Mouse (Mus musculus): Measurements from ENCODE around the gene Mmab. TPM values are rescaled to one million over a fixed set of nuclear protein-coding genes. Genes with fewer than 3 reads are reported as not detected.

Mmab gene
- polyA plus RNA-seq (2015; fragmentation: Nextera tagmentation; extraction: Ambion mirVana), result 31.5 and 33.7 TPM in 2 replicates

DNA sequence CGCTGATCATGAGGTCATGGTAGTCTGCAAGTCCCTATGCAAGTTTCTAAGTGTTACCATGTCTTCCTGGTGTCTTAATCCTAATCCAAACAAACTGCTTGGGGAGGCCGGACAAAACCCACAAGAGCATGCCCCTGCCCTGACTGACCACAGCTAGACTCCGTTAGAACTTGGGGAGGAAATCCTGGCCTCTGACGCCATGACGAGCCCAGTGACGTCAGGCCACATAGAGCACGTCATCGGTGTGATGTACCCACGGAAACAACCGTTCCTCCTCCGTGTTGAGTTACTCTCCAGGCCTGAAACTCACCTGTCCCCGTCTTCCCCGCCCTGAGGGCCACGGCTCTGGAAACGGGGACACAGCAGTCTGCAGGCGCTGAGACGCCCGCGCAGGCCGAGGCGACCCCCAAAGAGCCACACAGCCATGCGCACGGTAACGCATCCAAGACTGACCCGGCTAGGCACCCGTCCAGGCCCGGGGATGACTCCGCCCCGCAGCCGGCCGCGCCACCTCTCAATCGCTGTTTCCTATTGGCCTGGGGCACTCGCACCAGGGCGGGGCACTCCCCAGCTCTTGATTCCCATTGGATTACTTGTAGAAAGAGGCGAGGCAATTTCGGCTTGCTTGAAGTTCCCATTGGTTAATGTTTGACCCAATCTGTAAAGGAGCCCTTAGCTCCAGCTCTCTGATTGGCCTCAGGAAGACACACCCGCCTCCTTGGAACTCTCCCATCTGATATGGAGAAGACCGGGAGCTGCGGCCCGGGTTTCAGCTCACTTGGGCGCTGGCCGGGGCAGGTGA is at the start of gene Mmab, which contains the start of gene Mvk:
Mmab (minus strand) TSS at position 495 of the 802 bp plus-strand sequence.
Mvk (plus strand) TSS at position 704 of the 802 bp plus-strand sequence.
- H3K9ac ChIP-seq, result peak within 1 kb of the TSS; percentile 80
- ATAC-seq, result peak; percentile 99
- H3K9me3 ChIP-seq, result no peaks in the 10 kb centered on the region
- 0 out of 2 replicates have a peak, but pooled peaks cover 16% of the 10 kb centered on the region for H3K36me3 ChIP-seq
- H3K27ac ChIP-seq, result peak within 1 kb of the TSS; percentile 72
- H3K4me3 ChIP-seq (replicated peaks), result peak within 1 kb of the TSS; percentile 86
- H3K4me1 ChIP-seq (replicated peaks), result peaks cover 18% of the 10 kb centered on the region
- under 1% methylated on average over 43 of the region's 43 CpGs for WGBS
- no peaks in the 10 kb centered on the region for H3K27me3 ChIP-seq (replicated peaks)
- peak within 1 kb of the TSS; percentile 86 for H3K4me2 ChIP-seq (replicated peaks)

DNA sequence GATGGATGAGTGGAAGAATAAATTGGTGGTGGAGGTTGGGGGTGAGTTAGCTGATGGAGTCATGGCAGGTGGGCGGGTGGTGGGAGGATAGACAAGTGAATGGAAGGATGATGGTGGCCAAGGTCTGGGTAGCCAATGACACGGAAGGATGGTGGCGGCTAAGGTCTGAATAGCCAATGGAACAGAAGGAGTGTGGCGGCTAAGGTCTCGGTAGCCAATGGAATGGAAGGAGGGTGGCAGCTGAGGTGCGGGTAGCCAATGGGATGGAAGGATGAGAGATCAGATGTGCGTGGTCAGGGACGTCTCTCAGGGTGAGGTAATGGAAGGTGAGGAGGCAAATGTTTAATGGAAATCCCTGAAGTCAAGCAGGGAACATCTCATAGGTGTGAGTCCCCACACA is 46.4 kb upstream of the Mmab start:
- no peak for ATAC-seq
- no peak overlapping the region for H3K4me3 ChIP-seq (replicated peaks)
- H3K27ac ChIP-seq, result no peak overlapping the region
- H3K27me3 ChIP-seq (replicated peaks), result no peaks in the 10 kb centered on the region
- H3K9me3 ChIP-seq, result no peaks in the 10 kb centered on the region
- H3K9ac ChIP-seq, result no peak overlapping the region
- no peaks in the 10 kb centered on the region for H3K36me3 ChIP-seq
- no peak overlapping the region for H3K4me2 ChIP-seq (replicated peaks)
- 94% methylated on average over 8 of the region's 8 CpGs for WGBS
- no peaks in the 10 kb centered on the region for H3K4me1 ChIP-seq (replicated peaks)

DNA sequence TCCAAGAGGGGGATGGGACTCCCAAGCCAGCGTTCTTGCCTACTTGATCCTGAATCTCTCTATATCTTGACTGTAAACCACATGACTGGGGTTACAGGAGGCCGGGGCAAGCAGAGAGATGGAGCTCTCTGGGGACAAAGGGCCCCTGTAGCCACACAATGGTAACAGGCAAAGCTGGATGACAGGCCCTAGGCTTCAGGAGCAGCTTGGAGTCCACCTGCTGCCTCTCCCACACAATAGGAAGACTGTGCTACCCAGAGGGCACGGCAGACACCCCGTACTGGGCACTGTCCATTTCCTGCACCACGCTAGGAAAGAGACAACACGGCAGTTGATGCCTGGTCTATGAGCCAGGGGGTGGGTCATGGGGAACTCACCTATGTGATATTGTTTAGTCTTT is 45.7 kb upstream of the Mmab start:
- Histone ChIP-seq H3K36me3 (no peaks in the 10 kb centered on the region), H3K4me3 (replicated peaks) (no peak overlapping the region), H3K4me1 (replicated peaks) (no peaks in the 10 kb centered on the region), H3K27ac (no peak overlapping the region), H3K4me2 (replicated peaks) (no peak overlapping the region), H3K9ac (no peak overlapping the region), H3K27me3 (replicated peaks) (no peaks in the 10 kb centered on the region), H3K9me3 (no peaks in the 10 kb centered on the region)
- WGBS, result 80% methylated on average over 6 of the region's 6 CpGs
- no peak for ATAC-seq

DNA sequence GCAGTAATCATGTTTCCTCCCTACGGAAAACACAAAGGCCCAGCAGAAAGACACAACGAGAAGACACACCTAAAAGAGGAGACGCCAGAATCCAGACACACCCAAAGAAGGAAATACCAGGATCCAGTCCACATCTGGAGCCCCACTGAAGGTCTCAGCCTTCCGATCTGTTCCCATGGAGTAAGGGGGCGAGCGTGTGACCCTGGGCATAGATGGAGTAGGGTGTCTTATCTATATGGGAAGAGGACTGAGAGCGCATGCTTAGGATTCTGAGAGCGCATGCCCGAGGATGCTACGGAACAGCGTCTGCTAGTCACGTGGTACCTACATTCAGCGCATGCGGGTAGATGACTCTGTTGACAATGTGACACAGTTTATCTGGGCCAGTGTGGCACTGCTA is 41.8 kb upstream of the Mmab start:
- no peak for ATAC-seq
- Histone ChIP-seq H3K4me1 (replicated peaks) (peaks cover 6% of the 10 kb centered on the region), H3K27ac (no peak overlapping the region), H3K9ac (no peak overlapping the region), H3K9me3 (no peaks in the 10 kb centered on the region), H3K4me3 (replicated peaks) (no peak overlapping the region), H3K36me3 (no peaks in the 10 kb centered on the region), H3K4me2 (replicated peaks) (no peak overlapping the region), H3K27me3 (replicated peaks) (no peaks in the 10 kb centered on the region)
- 91% methylated on average over 14 of the region's 14 CpGs for WGBS

GRCm38 (mm10) chr5:114482587-114483011 is 38.7 kb upstream of the Mmab start:
- no peaks in the 10 kb centered on the region for H3K27me3 ChIP-seq (replicated peaks)
- 3% methylated on average over 14 of the region's 14 CpGs for WGBS
- H3K9me3 ChIP-seq, result no peaks in the 10 kb centered on the region
- H3K4me2 ChIP-seq (replicated peaks), result peak overlapping the region; percentile 32; the same call in 1 of the 2 replicates
- H3K9ac ChIP-seq, result no peak overlapping the region
- ATAC-seq, result peak; percentile 89
- no peak overlapping the region for H3K4me3 ChIP-seq (replicated peaks)
- no peak overlapping the region for H3K27ac ChIP-seq
- no peaks in the 10 kb centered on the region for H3K36me3 ChIP-seq
- peaks cover 6% of the 10 kb centered on the region for H3K4me1 ChIP-seq (replicated peaks)

DNA sequence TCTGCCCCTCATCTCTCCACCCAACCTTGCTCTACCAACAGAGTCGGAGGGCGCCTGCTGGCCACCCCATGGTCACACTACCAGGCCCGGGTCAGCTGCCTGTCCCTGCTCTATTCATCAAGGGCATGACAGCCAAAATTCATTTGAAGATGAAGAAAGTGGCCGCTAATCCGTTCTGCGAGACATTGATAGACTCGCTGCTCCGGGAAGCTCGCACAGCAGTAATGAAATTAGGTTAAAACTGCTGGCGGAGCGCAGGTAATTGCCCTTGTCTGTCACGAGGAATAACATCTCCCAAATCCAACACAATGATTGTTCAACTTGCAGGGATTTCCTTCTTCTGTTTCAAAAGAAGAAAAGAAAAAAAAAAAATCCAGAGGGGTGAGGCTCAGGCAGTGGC is 34.4 kb upstream of the Mmab start:
- peaks cover 8% of the 10 kb centered on the region for H3K4me1 ChIP-seq (replicated peaks)
- no peak for ATAC-seq
- no peak overlapping the region for H3K9ac ChIP-seq
- H3K27me3 ChIP-seq (replicated peaks), result no peaks in the 10 kb centered on the region; the same call in 1 of the 2 replicates
- no peak overlapping the region for H3K4me2 ChIP-seq (replicated peaks)
- H3K27ac ChIP-seq, result no peak overlapping the region
- 80% methylated on average over 12 of the region's 12 CpGs for WGBS
- H3K9me3 ChIP-seq, result no peaks in the 10 kb centered on the region
- no peak overlapping the region for H3K4me3 ChIP-seq (replicated peaks)
- no peaks in the 10 kb centered on the region for H3K36me3 ChIP-seq

GRCm38 (mm10) chr5:114474741-114475491 is 31.1 kb upstream of the Mmab start:
- Histone ChIP-seq H3K36me3 (no peaks in the 10 kb centered on the region), H3K27me3 (replicated peaks) (no peaks in the 10 kb centered on the region; the same call in 1 of the 2 replicates), H3K4me3 (replicated peaks) (no peak overlapping the region), H3K4me1 (replicated peaks) (0 out of 2 replicates have a peak, but pooled peaks cover 2% of the 10 kb centered on the region), H3K9ac (no peak overlapping the region), H3K4me2 (replicated peaks) (no peak overlapping the region), H3K27ac (no peak overlapping the region), H3K9me3 (no peaks in the 10 kb centered on the region)
- no peak for ATAC-seq
- 53% methylated on average over 35 of the region's 35 CpGs for whole genome bisulfite sequencing

GRCm38 (mm10) chr5:114470359-114470758 is 26.5 kb upstream of the Mmab start:
- H3K4me2 ChIP-seq (replicated peaks), result no peak overlapping the region
- H3K4me3 ChIP-seq (replicated peaks), result no peak overlapping the region
- no peak overlapping the region for H3K27ac ChIP-seq
- no peak overlapping the region for H3K9ac ChIP-seq
- 57% methylated on average over 3 of the region's 3 CpGs for WGBS
- ATAC-seq, result no peak
- no peaks in the 10 kb centered on the region for H3K9me3 ChIP-seq
- no peaks in the 10 kb centered on the region; the same call in 1 of the 2 replicates for H3K27me3 ChIP-seq (replicated peaks)
- no peaks in the 10 kb centered on the region for H3K36me3 ChIP-seq
- H3K4me1 ChIP-seq (replicated peaks), result peaks cover 21% of the 10 kb centered on the region

- 51% methylated on average over 4 of the region's 4 CpGs for WGBS
- Histone ChIP-seq H3K9me3 (no peaks in the 10 kb centered on the region), H3K4me1 (replicated peaks) (peaks cover 28% of the 10 kb centered on the region), H3K4me2 (replicated peaks) (peak overlapping the region; percentile 59; the same call in 1 of the 2 replicates), H3K4me3 (replicated peaks) (no peak overlapping the region), H3K36me3 (no peaks in the 10 kb centered on the region), H3K27ac (peak overlapping the region; percentile 81), H3K27me3 (replicated peaks) (no peaks in the 10 kb centered on the region), H3K9ac (peak overlapping the region; percentile 26; the same call in 1 of the 2 replicates)
- no peak for ATAC-seq
These were observed 24.1 kb upstream of the Mmab start for GRCm38 (mm10) chr5:114468007-114468406.

DNA sequence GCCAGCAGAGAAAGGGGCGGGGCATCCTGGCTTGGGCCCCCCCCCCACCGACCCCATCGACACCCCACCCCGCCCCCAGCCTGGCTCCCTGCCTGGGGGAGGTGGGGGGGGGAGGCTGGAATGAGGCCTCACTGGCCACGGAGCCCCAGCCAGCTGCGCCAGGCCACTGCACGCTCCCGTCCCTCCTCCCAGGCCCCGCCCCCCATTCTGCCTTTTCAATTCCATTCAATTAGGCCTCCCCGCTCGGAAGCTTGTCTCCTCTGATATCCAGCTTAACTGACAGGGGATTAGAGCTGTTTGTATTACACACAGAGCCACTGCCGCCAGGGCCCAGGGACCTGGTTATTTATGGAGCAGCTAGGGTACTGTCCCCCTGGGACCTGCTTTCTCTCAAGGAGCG is 23.6 kb upstream of the Mmab start:
- Histone ChIP-seq H3K9me3 (no peaks in the 10 kb centered on the region), H3K9ac (peak overlapping the region; percentile 26; the same call in 1 of the 2 replicates), H3K27me3 (replicated peaks) (no peaks in the 10 kb centered on the region), H3K4me2 (replicated peaks) (peak overlapping the region; percentile 59), H3K27ac (peak overlapping the region; percentile 81), H3K4me1 (replicated peaks) (peaks cover 28% of the 10 kb centered on the region), H3K4me3 (replicated peaks) (peak overlapping the region; percentile 21), H3K36me3 (no peaks in the 10 kb centered on the region)
- WGBS, result 4% methylated on average over 12 of the region's 13 CpGs
- ATAC-seq, result peak; percentile 83

- H3K9ac ChIP-seq, result 0 out of 2 replicates have a peak overlapping the region, but pooled peaks have one; percentile 18
These were observed 23.2 kb upstream of the Mmab start for GRCm38 (mm10) chr5:114467019-114467418.

DNA sequence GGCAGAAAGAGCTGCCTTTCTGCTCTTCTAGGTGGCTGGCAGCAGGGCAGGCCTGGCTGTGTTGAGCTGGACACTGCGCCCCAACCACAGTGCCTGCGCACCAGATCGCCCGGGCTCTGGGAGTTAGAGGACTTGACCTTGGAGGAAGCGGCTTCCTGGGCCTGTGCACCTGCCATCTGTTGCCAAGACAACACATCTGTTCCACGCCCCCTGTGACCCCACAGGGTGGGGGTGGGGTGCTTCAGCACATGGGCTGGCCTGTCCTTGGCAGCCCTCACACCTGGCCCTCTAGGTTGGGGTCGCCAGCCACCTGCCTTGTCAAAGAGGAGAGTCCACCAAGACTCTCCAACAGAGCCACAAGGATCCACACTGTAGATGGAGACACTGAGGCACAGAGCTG is 21.8 kb upstream of the Mmab start:
- Histone ChIP-seq H3K4me1 (replicated peaks) (peaks cover 37% of the 10 kb centered on the region), H3K27me3 (replicated peaks) (no peaks in the 10 kb centered on the region), H3K4me2 (replicated peaks) (no peak overlapping the region), H3K36me3 (no peaks in the 10 kb centered on the region), H3K27ac (no peak overlapping the region), H3K9ac (no peak overlapping the region), H3K9me3 (no peaks in the 10 kb centered on the region), H3K4me3 (replicated peaks) (no peak overlapping the region)
- ATAC-seq, result no peak
- WGBS, result 67% methylated on average over 7 of the region's 7 CpGs

More at GRCm38 (mm10) chr5:114467019-114467418, 23.2 kb upstream of the Mmab start:
- Histone ChIP-seq H3K9me3 (no peaks in the 10 kb centered on the region), H3K4me2 (replicated peaks) (peak overlapping the region; percentile 59), H3K27me3 (replicated peaks) (no peaks in the 10 kb centered on the region), H3K36me3 (no peaks in the 10 kb centered on the region), H3K4me1 (replicated peaks) (peaks cover 28% of the 10 kb centered on the region), H3K4me3 (replicated peaks) (peak overlapping the region; percentile 21), H3K27ac (peak overlapping the region; percentile 81)
- 4% methylated on average over 11 of the region's 11 CpGs for WGBS
- ATAC-seq, result peak; percentile 54
